Mouse (Mus musculus) telencephalon, adult 2 months (tissue): ENCODE measurements around the gene Spp1.

Experiments
- DNase-seq: peaks from one replicate; pipeline ENCODE4 v3.0.0-alpha.2; 2011; ENCODE audit warnings: low read depth, low spot score

The Spp1 gene

GRCm38 (mm10) chr5:104434835-104435301 is at the start of gene Spp1:
Gene Spp1, plus strand, starts transcription at chr5:104435118.
- DNase-seq: no peak

GRCm38 (mm10) chr5:104385521-104385920 is 49.4 kb upstream of the Spp1 start:
- DNase-seq: no peak

GRCm38 (mm10) chr5:104386908-104387307 is 48.0 kb upstream of the Spp1 start:
- no peak for DNase-seq

- DNase-seq: no peak
Observed at GRCm38 (mm10) chr5:104390962-104391361, 44.0 kb upstream of the Spp1 start.

GRCm38 (mm10) chr5:104392784-104393183 is 42.1 kb upstream of the Spp1 start:
- no peak for DNase-seq

GRCm38 (mm10) chr5:104396286-104396685 is 38.6 kb upstream of the Spp1 start:
- no peak for DNase-seq

GRCm38 (mm10) chr5:104398001-104398400 is 36.9 kb upstream of the Spp1 start:
- DNase-seq: no peak

GRCm38 (mm10) chr5:104399291-104399950 is 35.5 kb upstream of the Spp1 start:
- no peak for DNase-seq

GRCm38 (mm10) chr5:104399970-104400369 is 34.9 kb upstream of the Spp1 start:
- DNase-seq: no peak

GRCm38 (mm10) chr5:104402651-104403050 is 32.3 kb upstream of the Spp1 start:
- DNase-seq: no peak

GRCm38 (mm10) chr5:104403351-104403750 is 31.6 kb upstream of the Spp1 start:
- no peak for DNase-seq

GRCm38 (mm10) chr5:104404551-104404950 is 30.4 kb upstream of the Spp1 start:
- DNase-seq: peak; percentile 16

GRCm38 (mm10) chr5:104405051-104405450 is 29.9 kb upstream of the Spp1 start:
- no peak for DNase-seq

GRCm38 (mm10) chr5:104406756-104407155 is 28.2 kb upstream of the Spp1 start:
- DNase-seq: no peak

- DNase-seq: no peak
Observed at GRCm38 (mm10) chr5:104407541-104408231, 27.2 kb upstream of the Spp1 start.

GRCm38 (mm10) chr5:104408549-104408948 is 26.4 kb upstream of the Spp1 start:
- no peak for DNase-seq

GRCm38 (mm10) chr5:104415999-104416398 is 18.9 kb upstream of the Spp1 start:
- no peak for DNase-seq

- DNase-seq: no peak
Observed at GRCm38 (mm10) chr5:104417028-104417427, 17.9 kb upstream of the Spp1 start.

GRCm38 (mm10) chr5:104417721-104418120 is 17.2 kb upstream of the Spp1 start:
- no peak for DNase-seq

- no peak for DNase-seq
Observed at GRCm38 (mm10) chr5:104422039-104422438, 12.9 kb upstream of the Spp1 start.

GRCm38 (mm10) chr5:104423861-104424260 is 11.1 kb upstream of the Spp1 start:
- no peak for DNase-seq

GRCm38 (mm10) chr5:104425949-104426348 is 9.0 kb upstream of the Spp1 start:
- no peak for DNase-seq

- no peak for DNase-seq
Observed at GRCm38 (mm10) chr5:104432886-104433285, 2.0 kb upstream of the Spp1 start.
